Mouse (Mus musculus) limb, embryonic 14.5 days (tissue): ENCODE results near the gene Vamp8. TPM values are rescaled to one million over a fixed set of nuclear protein-coding genes. Genes with fewer than 3 reads are reported as not detected.

Source experiments
- ATAC-seq: fragments of 200-750 bp; cut with Nextera tagmentation; 2 replicates; pipeline ENCODE4 v1.8.0; 2017; ENCODE audit warnings: low read depth, moderate number of reproducible peaks, moderate TSS enrichment; ENCODE audit not compliant: low FRiP score
- DNase-seq: peaks from one replicate; pipeline ENCODE4 v3.0.0-alpha.2; 2015; ENCODE audit warnings: low spot score
- H3K27ac ChIP-seq: fragments of 300-500 bp; sonication (generic); replicated peaks from 2 replicates; pipeline ENCODE4 v1.5.1; 2014; ENCODE audit warnings: low read depth, mild to moderate bottlenecking, low read length, moderate library complexity, mixed read lengths
- H3K27me3 ChIP-seq: fragments of 300-500 bp; sonication (generic); 2 replicates; pipeline ENCODE4 v1.6.1; 2014; ENCODE audit warnings: low read length, mixed read lengths; ENCODE audit not compliant: control insufficient read depth, insufficient read depth
- H3K36me3 ChIP-seq: fragments of 300-500 bp; sonication (generic); 2 replicates; pipeline ENCODE4 v1.6.1; 2014; ENCODE audit warnings: mild to moderate bottlenecking, low read length, moderate library complexity, mixed read lengths; ENCODE audit not compliant: control insufficient read depth, insufficient read depth
- H3K4me1 ChIP-seq: fragments of 300-500 bp; sonication (generic); 2 replicates; pipeline ENCODE4 v1.6.1; 2014; ENCODE audit warnings: antibody characterized with exemption, low read length, mixed read lengths; ENCODE audit not compliant: control insufficient read depth, insufficient read depth
- H3K4me2 ChIP-seq: fragments of 300-500 bp; sonication (generic); replicated peaks from 2 replicates; pipeline ENCODE4 v1.6.1; 2014; ENCODE audit warnings: low read depth, mild to moderate bottlenecking, low read length, moderate library complexity; ENCODE audit not compliant: severe bottlenecking
- H3K4me3 ChIP-seq: fragments of 300-500 bp; sonication (generic); replicated peaks from 2 replicates; pipeline ENCODE4 v1.5.1; 2014; ENCODE audit warnings: low read length
- H3K9ac ChIP-seq: fragments of 300-500 bp; sonication (generic); 2 replicates; pipeline ENCODE4 v1.6.1; 2014; ENCODE audit warnings: mild to moderate bottlenecking, low read depth, low read length, moderate library complexity; ENCODE audit not compliant: severe bottlenecking
- H3K9me3 ChIP-seq: fragments of 300-500 bp; sonication (generic); 2 replicates; pipeline ENCODE4 v1.6.1; 2016; ENCODE audit warnings: low read length; ENCODE audit not compliant: control insufficient read depth
- POLR2A ChIP-seq: fragments of 200-500 bp; IDR thresholded peaks from 2 replicates; pipeline ENCODE4 v1.8.0; 2012; ENCODE audit warnings: inconsistent platforms, mild to moderate bottlenecking, moderate library complexity, borderline replicate concordance; ENCODE audit not compliant: insufficient read depth, insufficient read length; ENCODE audit errors: extremely low read depth
- WGBS: fragments of 180-500 bp; shearing (Covaris S2); extraction: QIAGEN DNeasy Blood & Tissue Kit; methylation state at CpG from one replicate; pipeline ENCODE4 v1.1.7; 2014; 5-methylcytosine and 5-hydroxymethylcytosine counted together
- polyA plus RNA-seq, 2 experiments: library from polyadenylated mRNA; depleted of rRNA in 1 of 2; stranded (reverse) in 1 of 2; unstranded in 1 of 2; fragments of >200 nt; fragmentation: Nextera tagmentation in 1 of 2; extraction: Ambion mirVana in 1 of 2; gene quantifications; 2 replicates each; pipeline versions ENCODE4 v1.2.1 to v1.2.3; 2012 to 2014

Vamp8 gene
- polyA plus RNA-seq, 2 experiments: 125 to 173 TPM

DNA sequence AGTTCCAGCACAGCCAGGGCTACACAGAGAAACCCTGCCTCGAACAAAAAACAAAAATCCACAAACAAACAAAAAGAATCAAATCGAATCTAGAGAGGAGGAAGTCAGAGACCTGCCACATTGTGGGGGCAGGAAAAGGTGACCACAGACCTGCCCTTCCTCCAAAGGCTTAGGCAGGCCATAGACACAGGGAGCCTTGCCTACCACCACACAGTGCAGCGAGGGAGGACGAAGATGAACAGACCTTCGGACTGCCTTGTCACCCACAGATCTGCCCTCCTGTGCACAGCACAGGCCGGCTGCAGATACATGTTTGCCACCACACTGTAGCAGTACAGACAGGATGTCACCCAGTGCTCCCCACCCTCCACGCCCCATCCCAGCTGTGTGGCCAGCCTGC, 20.0 kb upstream of the Vamp8 start:
- TF ChIP-seq POLR2A: no peak
- H3K4me2 ChIP-seq: no peak overlapping the region
- no peaks in the 10 kb centered on the region for H3K9me3 ChIP-seq
- no peak overlapping the region for H3K27ac ChIP-seq
- WGBS: 86% methylated on average over 7 of the region's 7 CpGs
- peaks cover 8% of the 10 kb centered on the region for H3K4me1 ChIP-seq
- peaks cover under 1% of the 10 kb centered on the region; the same call in 1 of the 2 replicates for H3K36me3 ChIP-seq
- DNase-seq: no peak
- H3K9ac ChIP-seq: no peak overlapping the region
- no peak for ATAC-seq
- no peaks in the 10 kb centered on the region for H3K27me3 ChIP-seq
- no peak overlapping the region for H3K4me3 ChIP-seq

DNA sequence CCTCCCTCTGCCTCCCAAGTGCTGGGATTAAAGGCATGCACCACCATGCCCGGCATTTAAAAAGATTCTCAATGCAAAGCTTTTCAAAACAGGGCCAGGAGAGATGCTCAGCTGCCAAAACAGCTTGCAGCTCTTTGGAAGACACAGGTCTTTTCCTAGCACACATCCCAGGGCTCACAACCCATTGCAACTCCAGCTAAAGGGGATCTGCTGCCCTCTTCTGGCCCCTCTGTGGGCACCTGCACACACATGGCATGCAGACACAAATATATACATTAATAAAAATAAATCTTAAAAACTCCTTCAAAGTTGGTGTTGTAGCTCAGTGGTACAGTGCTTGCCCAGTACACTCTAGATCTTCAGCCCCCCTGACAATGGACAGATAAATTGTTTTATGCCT, 19.5 kb upstream of the Vamp8 start:
- WGBS: 18% methylated on average over 1 of the region's 1 CpGs
- H3K4me1 ChIP-seq: peaks cover 3% of the 10 kb centered on the region
- no peak for ATAC-seq
- H3K36me3 ChIP-seq: no peaks in the 10 kb centered on the region
- no peak for DNase-seq
- H3K4me3 ChIP-seq: no peak overlapping the region
- H3K9ac ChIP-seq: no peak overlapping the region
- no peak overlapping the region for H3K4me2 ChIP-seq
- H3K27me3 ChIP-seq: no peaks in the 10 kb centered on the region
- no peak overlapping the region for H3K27ac ChIP-seq
- no peak for TF ChIP-seq POLR2A
- no peaks in the 10 kb centered on the region for H3K9me3 ChIP-seq

DNA sequence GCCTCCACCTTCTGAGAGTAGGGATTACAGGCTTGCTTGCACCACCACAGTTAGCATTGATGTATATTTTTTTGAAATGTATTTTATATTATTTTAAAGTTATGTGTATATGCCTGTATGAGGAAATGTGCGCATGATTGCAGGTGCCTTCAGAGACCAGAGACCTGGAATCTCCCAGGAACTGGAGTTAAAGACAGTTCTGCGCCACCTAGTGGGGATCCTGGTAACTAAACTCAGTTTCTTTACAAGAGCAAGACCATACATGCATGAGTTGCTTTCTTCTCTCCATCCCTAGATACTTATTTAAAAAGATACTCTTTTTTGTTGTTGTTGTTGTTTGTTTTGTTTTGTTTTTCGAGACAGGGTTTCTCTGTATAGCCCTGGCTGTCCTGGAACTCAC, 19.1 kb upstream of the Vamp8 start:
- 13% methylated on average over 3 of the region's 3 CpGs for WGBS
- H3K27me3 ChIP-seq: no peaks in the 10 kb centered on the region
- no peak for ATAC-seq

DNA sequence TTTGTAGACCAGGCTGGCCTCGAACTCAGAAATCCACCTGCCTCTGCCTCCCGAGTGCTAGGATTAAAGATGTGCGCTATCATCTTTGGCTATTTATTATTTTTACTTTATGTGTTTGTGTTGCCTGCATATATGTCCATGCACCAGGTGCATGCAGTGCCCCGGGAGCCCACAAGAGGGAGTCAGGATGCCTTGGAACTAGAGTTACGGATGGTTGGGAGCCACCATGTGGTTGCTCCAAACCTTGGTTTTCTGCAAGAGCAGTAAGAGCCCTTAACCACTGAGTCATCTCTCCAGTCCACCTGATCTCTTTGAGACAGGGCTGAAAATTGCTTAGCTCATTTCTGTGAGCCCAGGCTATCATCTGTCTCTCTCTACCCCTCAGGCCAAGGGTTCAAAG, 16.6 kb upstream of the Vamp8 start:
- Histone ChIP-seq H3K4me3 (no peak overlapping the region), H3K9ac (no peak overlapping the region), H3K9me3 (no peaks in the 10 kb centered on the region), H3K4me2 (no peak overlapping the region), H3K4me1 (no peaks in the 10 kb centered on the region), H3K27me3 (no peaks in the 10 kb centered on the region), H3K27ac (no peak overlapping the region), H3K36me3 (no peaks in the 10 kb centered on the region)
- ATAC-seq (peak; percentile 76; the same call in 1 of the 2 replicates), DNase-seq (peak; percentile 89)
- WGBS: 2% methylated on average over 5 of the region's 5 CpGs
- no peak for TF ChIP-seq POLR2A

More for the DNA sequence above, 19.1 kb upstream of the Vamp8 start:
- Histone ChIP-seq H3K4me1 (no peaks in the 10 kb centered on the region; the same call in 1 of the 2 replicates), H3K4me3 (no peak overlapping the region), H3K9ac (no peak overlapping the region), H3K36me3 (no peaks in the 10 kb centered on the region), H3K9me3 (no peaks in the 10 kb centered on the region), H3K4me2 (no peak overlapping the region), H3K27ac (no peak overlapping the region)
- peak; percentile 83 for DNase-seq
- no peak for TF ChIP-seq POLR2A

DNA sequence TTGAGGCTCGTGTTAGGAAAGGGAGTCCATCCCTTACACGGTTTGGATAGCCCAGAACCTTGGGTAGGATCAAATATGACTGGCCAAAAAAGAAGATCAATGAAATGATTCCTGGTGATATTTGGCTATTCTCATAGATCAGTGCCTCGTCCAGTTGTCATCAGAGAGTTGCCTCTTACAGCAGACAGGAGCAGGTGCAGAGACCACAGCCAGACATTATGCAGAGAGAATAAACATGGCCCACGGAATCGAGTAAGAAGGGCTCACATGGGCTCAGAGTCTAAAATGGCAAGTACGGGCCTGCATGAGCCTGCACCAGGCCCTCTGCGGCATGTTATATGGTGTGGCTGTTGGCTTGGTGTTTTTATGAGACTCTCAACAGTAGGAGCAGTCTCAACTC, 14.9 kb upstream of the Vamp8 start:
- no peaks in the 10 kb centered on the region for H3K9me3 ChIP-seq
- no peak for TF ChIP-seq POLR2A
- no peak overlapping the region for H3K27ac ChIP-seq
- WGBS: 67% methylated on average over 7 of the region's 7 CpGs
- no peak overlapping the region for H3K4me2 ChIP-seq
- no peak for DNase-seq
- no peak overlapping the region for H3K4me3 ChIP-seq
- no peaks in the 10 kb centered on the region for H3K4me1 ChIP-seq
- no peaks in the 10 kb centered on the region for H3K27me3 ChIP-seq
- no peaks in the 10 kb centered on the region for H3K36me3 ChIP-seq
- H3K9ac ChIP-seq: no peak overlapping the region
- no peak for ATAC-seq

DNA sequence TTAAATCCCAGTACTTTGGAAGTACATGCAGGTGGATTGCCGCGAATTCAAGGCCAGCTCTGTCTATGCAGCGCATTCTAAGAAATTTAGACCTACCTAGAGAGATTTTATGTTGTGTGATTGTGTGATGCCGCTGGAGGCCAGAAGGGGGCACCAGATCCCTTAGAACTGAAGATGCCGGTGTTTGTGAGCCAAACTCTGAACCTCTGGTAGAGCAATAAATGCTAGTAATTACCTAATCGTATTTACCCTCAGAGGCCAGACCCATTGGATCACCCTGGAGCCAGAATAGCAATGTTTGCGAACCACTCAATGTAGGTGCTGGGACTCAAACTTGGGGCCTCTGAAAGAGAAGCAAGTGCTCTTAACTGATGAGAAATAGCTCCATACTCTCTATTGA, 11.4 kb upstream of the Vamp8 start:
- Histone ChIP-seq H3K27ac (no peak overlapping the region), H3K36me3 (no peaks in the 10 kb centered on the region), H3K9me3 (no peaks in the 10 kb centered on the region), H3K27me3 (no peaks in the 10 kb centered on the region), H3K4me2 (no peak overlapping the region), H3K9ac (no peak overlapping the region), H3K4me3 (no peak overlapping the region), H3K4me1 (no peaks in the 10 kb centered on the region)
- TF ChIP-seq POLR2A: no peak
- WGBS: 14% methylated on average over 7 of the region's 7 CpGs
- peak; percentile 55 for DNase-seq
- no peak for ATAC-seq
